Mouse (Mus musculus) stomach, embryonic 16.5 days (tissue): ENCODE measurements at regions not wholly inside any gene's neighbourhood (a gene's known extent, or its start where the extent isn't known, plus 50 kb on each side); places are given as distances from the start of the nearest gene placed in this dataset.

Source experiments
- ATAC-seq: fragments of 200-750 bp; cut with Nextera tagmentation; 2 replicates; pipeline ENCODE4 v1.8.0; 2017; ENCODE audit warnings: moderate number of reproducible peaks, moderate TSS enrichment; ENCODE audit not compliant: insufficient read depth, low FRiP score
- H3K27ac ChIP-seq: fragments of 300-500 bp; sonication (generic); 2 replicates; pipeline ENCODE4 v1.5.1; 2014; ENCODE audit warnings: low read length
- H3K27me3 ChIP-seq: fragments of 300-500 bp; sonication (generic); 2 replicates; pipeline ENCODE4 v1.6.1; 2014; ENCODE audit warnings: low read length, control low read depth, mixed read lengths; ENCODE audit not compliant: control insufficient read depth, insufficient read depth
- H3K36me3 ChIP-seq: fragments of 300-500 bp; sonication (generic); 2 replicates; pipeline ENCODE4 v1.6.1; 2014; ENCODE audit warnings: low read length; ENCODE audit not compliant: control insufficient read depth, insufficient read depth
- H3K4me1 ChIP-seq: fragments of 300-500 bp; sonication (generic); 2 replicates; pipeline ENCODE4 v1.6.1; 2014; ENCODE audit warnings: low read length, control low read depth, mixed read lengths; ENCODE audit not compliant: control insufficient read depth, insufficient read depth
- H3K4me2 ChIP-seq: fragments of 300-500 bp; sonication (generic); 2 replicates; pipeline ENCODE4 v1.6.1; 2014; ENCODE audit warnings: low read depth, low read length, mixed read lengths
- H3K4me3 ChIP-seq: fragments of 300-500 bp; sonication (generic); replicated peaks from 2 replicates; pipeline ENCODE4 v1.5.1; 2014; ENCODE audit warnings: mild to moderate bottlenecking, low read length
- H3K9ac ChIP-seq: fragments of 300-500 bp; sonication (generic); 2 replicates; pipeline ENCODE4 v1.6.1; 2014; ENCODE audit warnings: low read length
- H3K9me3 ChIP-seq: fragments of 300-500 bp; sonication (generic); replicated peaks from 2 replicates; pipeline ENCODE4 v1.6.1; 2016; ENCODE audit warnings: low read length, control low read depth; ENCODE audit not compliant: control insufficient read depth
- whole genome bisulfite sequencing: fragments of 180-500 bp; shearing (Covaris S2); extraction: QIAGEN DNeasy Blood & Tissue Kit; methylation state at CpG from one replicate; pipeline ENCODE4 v1.1.7; 2014; 5-methylcytosine and 5-hydroxymethylcytosine counted together

- ATAC-seq = no peak
Measured at GRCm38 (mm10) chr13:46015231-46015630, 50.4 kb upstream of the Atxn1 start.

GRCm38 (mm10) chr13:46014637-46015036 is 49.8 kb upstream of the Atxn1 start:
- WGBS = 76% methylated on average over 2 of the region's 2 CpGs
- no peak overlapping the region for H3K9ac ChIP-seq
- no peak overlapping the region for H3K4me3 ChIP-seq
- H3K27me3 ChIP-seq = no peaks in the 10 kb centered on the region
- ATAC-seq = no peak
- no peaks in the 10 kb centered on the region for H3K9me3 ChIP-seq
- H3K4me1 ChIP-seq = peaks cover 7% of the 10 kb centered on the region
- no peak overlapping the region for H3K27ac ChIP-seq
- no peaks in the 10 kb centered on the region for H3K36me3 ChIP-seq
- H3K4me2 ChIP-seq = no peak overlapping the region

More at GRCm38 (mm10) chr13:46015231-46015630, 50.4 kb upstream of the Atxn1 start:
- H3K9ac ChIP-seq = no peak overlapping the region
- H3K4me1 ChIP-seq = peaks cover 7% of the 10 kb centered on the region
- H3K27ac ChIP-seq = no peak overlapping the region
- H3K9me3 ChIP-seq = no peaks in the 10 kb centered on the region
- no peak overlapping the region for H3K4me2 ChIP-seq
- H3K4me3 ChIP-seq = no peak overlapping the region
- no peaks in the 10 kb centered on the region for H3K36me3 ChIP-seq
- 87% methylated on average over 7 of the region's 7 CpGs for WGBS
- H3K27me3 ChIP-seq = no peaks in the 10 kb centered on the region
